Mouse (Mus musculus): ENCODE measurements at regions not wholly inside any gene's neighbourhood (a gene's known extent, or its start where the extent isn't known, plus 50 kb on each side); places are given as distances from the start of the nearest gene placed in this dataset.

DNA sequence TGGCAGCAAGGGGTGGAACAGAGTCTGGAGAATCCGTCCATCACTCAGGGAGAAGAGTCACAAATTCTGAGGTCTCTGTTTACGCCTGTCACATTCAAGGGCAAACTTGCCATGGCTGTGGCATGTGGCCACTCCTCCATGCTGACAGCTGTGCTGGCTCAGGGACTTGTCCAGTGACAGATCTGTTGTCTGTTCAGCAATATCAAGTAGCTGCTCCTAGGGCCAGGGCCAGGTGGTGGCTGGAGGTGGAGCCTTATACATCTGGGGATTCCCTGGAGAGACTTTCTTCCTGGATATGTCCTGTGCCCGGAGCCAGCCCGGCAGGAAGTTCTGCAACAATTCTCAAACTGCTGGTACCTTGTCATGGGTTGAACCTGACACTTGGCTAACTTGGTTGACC, 229.7 kb upstream of the Csf3r start:
- no peaks in the 10 kb centered on the region for H3K36me3 ChIP-seq (ENCODE audit: control insufficient read depth, insufficient read depth, low read length)
- no peaks in the 10 kb centered on the region for H3K79me2 ChIP-seq (ENCODE audit: control insufficient read depth, insufficient read depth, low read length)
- no peak for TF ChIP-seq POLR2A (IDR thresholded peaks at IDR 0.05; ENCODE audit: extremely low read depth, insufficient read depth, low read length)
- no peak for TF ChIP-seq CTCF (IDR thresholded peaks at IDR 0.05; ENCODE audit: low read depth, low read length)
- H3K27me3 ChIP-seq (ENCODE audit: control insufficient read depth, insufficient read depth, low read length): no peaks in the 10 kb centered on the region
- H3K4me1 ChIP-seq (ENCODE audit: control insufficient read depth, insufficient read depth, low read length): no peaks in the 10 kb centered on the region
- no peak overlapping the region for H3K27ac ChIP-seq (replicated peaks; ENCODE audit: insufficient read depth, low read depth, low read length)
- no peak for DNase-seq (ENCODE audit: extremely low read depth, low read depth, low spot score)
- WGBS: 64% methylated on average over 4 of the region's 4 CpGs
- H3K4me3 ChIP-seq (ENCODE audit: insufficient read depth, low read depth, low read length): no peak overlapping the region
- no peak overlapping the region for H3K9ac ChIP-seq (ENCODE audit: low read depth, low read length)

DNA sequence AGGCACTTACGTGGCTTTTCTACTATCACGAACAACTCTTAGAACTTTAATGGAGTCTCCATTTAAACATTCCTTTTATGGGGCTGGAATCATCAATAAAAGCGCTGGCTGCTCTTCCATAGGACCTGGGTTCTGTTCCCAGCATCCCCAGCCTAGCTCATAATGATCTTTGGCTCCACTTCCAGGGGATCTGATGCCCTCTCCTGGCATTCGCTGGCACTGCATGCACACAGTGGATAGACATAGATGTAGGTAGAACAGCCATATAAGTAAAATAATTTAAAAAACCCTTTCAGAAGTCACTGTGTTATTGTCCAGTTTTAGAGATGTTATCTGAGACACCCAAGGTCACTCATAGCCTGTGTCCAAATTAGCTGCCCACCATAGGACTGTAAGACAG, 216.4 kb upstream of the Csf3r start:
- Histone ChIP-seq H3K9ac (ENCODE audit: low read depth, low read length) (no peak overlapping the region), H3K27ac (replicated peaks; ENCODE audit: insufficient read depth, low read depth, low read length) (no peak overlapping the region), H3K27me3 (ENCODE audit: control insufficient read depth, insufficient read depth, low read length) (no peaks in the 10 kb centered on the region), H3K79me2 (ENCODE audit: control insufficient read depth, insufficient read depth, low read length) (no peaks in the 10 kb centered on the region), H3K4me3 (ENCODE audit: insufficient read depth, low read depth, low read length) (no peak overlapping the region), H3K36me3 (ENCODE audit: control insufficient read depth, insufficient read depth, low read length) (no peaks in the 10 kb centered on the region), H3K4me1 (ENCODE audit: control insufficient read depth, insufficient read depth, low read length) (no peaks in the 10 kb centered on the region)
- TF ChIP-seq POLR2A (IDR thresholded peaks at IDR 0.05; ENCODE audit: extremely low read depth, insufficient read depth, low read length) (no peak), CTCF (IDR thresholded peaks at IDR 0.05; ENCODE audit: low read depth, low read length) (no peak)
- no peak for DNase-seq (ENCODE audit: extremely low read depth, low read depth, low spot score)
- WGBS: 88% methylated on average over 4 of the region's 4 CpGs

DNA sequence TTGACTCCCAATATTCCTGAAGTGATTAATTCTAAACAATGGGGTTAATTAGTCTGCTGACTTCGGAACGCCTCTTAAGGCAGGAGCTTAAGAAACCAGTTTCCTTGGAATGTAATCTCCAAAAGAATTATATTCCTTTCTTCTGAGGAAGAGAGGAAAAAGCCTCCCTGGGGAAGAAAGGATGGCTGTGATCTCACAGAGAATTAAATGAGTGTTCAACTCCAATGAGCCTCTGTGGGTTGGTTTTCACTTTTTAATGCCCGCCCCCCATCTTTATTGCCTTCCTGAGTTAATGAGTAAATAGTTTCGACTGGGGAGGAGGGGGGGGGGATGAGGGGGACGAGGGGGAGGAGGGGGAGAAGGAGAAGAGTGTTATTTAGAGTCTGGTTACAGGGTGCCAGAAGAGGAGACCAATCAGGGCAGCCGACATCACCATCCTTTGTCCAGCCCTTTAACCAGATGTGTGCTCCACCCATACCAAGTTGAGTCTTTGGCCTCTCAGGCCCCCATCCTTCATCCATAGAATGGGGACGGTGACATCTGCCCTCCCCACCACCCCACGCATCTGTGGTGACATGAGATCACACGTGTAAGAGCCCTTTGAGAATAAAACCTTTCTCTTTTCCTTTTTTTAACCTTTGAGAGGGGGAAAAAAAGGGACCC, 214.8 kb upstream of the Csf3r start:
- H3K36me3 ChIP-seq (ENCODE audit: control insufficient read depth, insufficient read depth, low read length): no peaks in the 10 kb centered on the region
- H3K4me1 ChIP-seq (ENCODE audit: control insufficient read depth, insufficient read depth, low read length): no peaks in the 10 kb centered on the region
- H3K4me3 ChIP-seq (ENCODE audit: insufficient read depth, low read depth, low read length): no peak overlapping the region
- TF ChIP-seq POLR2A (IDR thresholded peaks at IDR 0.05; ENCODE audit: extremely low read depth, insufficient read depth, low read length) (no peak), CTCF (IDR thresholded peaks at IDR 0.05; ENCODE audit: low read depth, low read length) (no peak)
- DNase-seq (ENCODE audit: extremely low read depth, low read depth, low spot score): no peak
- WGBS: 35% methylated on average over 9 of the region's 9 CpGs
- no peak overlapping the region for H3K27ac ChIP-seq (replicated peaks; ENCODE audit: insufficient read depth, low read depth, low read length)
- H3K9ac ChIP-seq (ENCODE audit: low read depth, low read length): no peak overlapping the region
- no peaks in the 10 kb centered on the region for H3K27me3 ChIP-seq (ENCODE audit: control insufficient read depth, insufficient read depth, low read length)
- H3K79me2 ChIP-seq (ENCODE audit: control insufficient read depth, insufficient read depth, low read length): no peaks in the 10 kb centered on the region

GRCm38 (mm10) chr4:125810247-125810646, 214.1 kb upstream of the Csf3r start:
- H3K4me1 ChIP-seq (ENCODE audit: control insufficient read depth, insufficient read depth, low read length): no peaks in the 10 kb centered on the region
- WGBS: 49% methylated on average over 8 of the region's 8 CpGs
- TF ChIP-seq POLR2A (IDR thresholded peaks at IDR 0.05; ENCODE audit: extremely low read depth, insufficient read depth, low read length): no peak
- no peak for TF ChIP-seq CTCF (IDR thresholded peaks at IDR 0.05; ENCODE audit: low read depth, low read length)
- no peak overlapping the region for H3K4me3 ChIP-seq (ENCODE audit: insufficient read depth, low read depth, low read length)
- no peak for DNase-seq (ENCODE audit: extremely low read depth, low read depth, low spot score)
- H3K36me3 ChIP-seq (ENCODE audit: control insufficient read depth, insufficient read depth, low read length): no peaks in the 10 kb centered on the region
- no peak overlapping the region for H3K27ac ChIP-seq (replicated peaks; ENCODE audit: insufficient read depth, low read depth, low read length)
- no peaks in the 10 kb centered on the region for H3K27me3 ChIP-seq (ENCODE audit: control insufficient read depth, insufficient read depth, low read length)
- no peak overlapping the region for H3K9ac ChIP-seq (ENCODE audit: low read depth, low read length)
- H3K79me2 ChIP-seq (ENCODE audit: control insufficient read depth, insufficient read depth, low read length): no peaks in the 10 kb centered on the region

DNA sequence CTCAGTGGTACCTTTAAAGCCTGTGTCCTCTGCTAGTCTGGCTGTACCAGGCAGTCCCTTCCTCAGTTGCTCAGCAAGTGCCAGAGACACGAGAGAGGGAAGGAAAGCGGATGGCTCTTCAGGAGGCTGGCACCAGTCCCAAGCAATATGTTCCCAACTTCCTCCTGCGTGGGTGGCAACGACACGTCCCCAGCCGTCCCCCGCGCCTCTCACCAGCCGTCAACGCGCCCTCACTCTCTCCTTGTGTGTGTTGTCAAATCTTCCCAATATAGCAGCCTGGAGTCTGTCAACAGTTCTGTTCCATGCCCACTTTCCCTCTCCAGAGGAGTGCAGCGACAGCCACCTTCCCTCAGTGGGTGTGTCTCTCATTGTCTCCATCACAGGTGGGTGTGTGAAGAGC, 210.0 kb upstream of the Csf3r start:
- Histone ChIP-seq H3K9ac (ENCODE audit: low read depth, low read length) (no peak overlapping the region), H3K4me1 (ENCODE audit: control insufficient read depth, insufficient read depth, low read length) (no peaks in the 10 kb centered on the region), H3K27ac (replicated peaks; ENCODE audit: insufficient read depth, low read depth, low read length) (no peak overlapping the region), H3K36me3 (ENCODE audit: control insufficient read depth, insufficient read depth, low read length) (no peaks in the 10 kb centered on the region), H3K4me3 (ENCODE audit: insufficient read depth, low read depth, low read length) (no peak overlapping the region), H3K79me2 (ENCODE audit: control insufficient read depth, insufficient read depth, low read length) (no peaks in the 10 kb centered on the region), H3K27me3 (ENCODE audit: control insufficient read depth, insufficient read depth, low read length) (no peaks in the 10 kb centered on the region)
- TF ChIP-seq CTCF (IDR thresholded peaks at IDR 0.05; ENCODE audit: low read depth, low read length) (no peak), POLR2A (IDR thresholded peaks at IDR 0.05; ENCODE audit: extremely low read depth, insufficient read depth, low read length) (no peak)
- 79% methylated on average over 12 of the region's 12 CpGs for WGBS
- DNase-seq (ENCODE audit: extremely low read depth, low read depth, low spot score): no peak

DNA sequence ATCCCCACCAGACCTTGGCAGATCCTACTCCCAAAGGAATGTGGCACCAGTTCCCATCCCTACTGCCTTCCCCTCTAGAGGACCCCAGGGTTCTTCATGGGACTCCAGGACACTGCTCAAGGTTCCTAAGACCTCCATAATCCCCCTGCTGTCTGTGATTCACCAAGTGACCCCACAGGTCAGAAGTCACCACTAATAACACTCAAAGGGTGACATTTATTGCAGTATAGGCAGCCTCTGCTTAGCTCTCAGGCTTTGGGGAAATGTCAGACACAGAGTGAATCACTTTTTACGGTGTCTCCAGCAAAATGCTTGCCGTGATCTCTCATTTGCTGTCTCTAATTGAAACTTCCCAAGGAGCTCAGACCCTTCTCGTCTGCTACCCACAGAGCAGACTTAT, 209.1 kb upstream of the Csf3r start:
- whole genome bisulfite sequencing: 77% methylated on average over 3 of the region's 3 CpGs

More for the DNA sequence above, 209.1 kb upstream of the Csf3r start:
- no peak overlapping the region for H3K9ac ChIP-seq (ENCODE audit: low read depth, low read length)
- H3K36me3 ChIP-seq (ENCODE audit: control insufficient read depth, insufficient read depth, low read length): no peaks in the 10 kb centered on the region
- no peaks in the 10 kb centered on the region; the same call in 1 of the 2 replicates for H3K27me3 ChIP-seq (ENCODE audit: control insufficient read depth, insufficient read depth, low read length)
- no peak for DNase-seq (ENCODE audit: extremely low read depth, low read depth, low spot score)
- H3K27ac ChIP-seq (replicated peaks; ENCODE audit: insufficient read depth, low read depth, low read length): no peak overlapping the region
- H3K79me2 ChIP-seq (ENCODE audit: control insufficient read depth, insufficient read depth, low read length): no peaks in the 10 kb centered on the region
- TF ChIP-seq POLR2A (IDR thresholded peaks at IDR 0.05; ENCODE audit: extremely low read depth, insufficient read depth, low read length) (no peak), CTCF (IDR thresholded peaks at IDR 0.05; ENCODE audit: low read depth, low read length) (no peak)
- no peak overlapping the region for H3K4me3 ChIP-seq (ENCODE audit: insufficient read depth, low read depth, low read length)
- no peaks in the 10 kb centered on the region for H3K4me1 ChIP-seq (ENCODE audit: control insufficient read depth, insufficient read depth, low read length)
